Mouse (Mus musculus) heart, adult 2 months (tissue): ENCODE results near the gene Arhgef10l.
A peak's percentile ranks its signal among the peaks of the same experiment; 100 is the strongest.

ENCODE experiments used
- CTCF ChIP-seq: fragments of 200-600 bp; IDR thresholded peaks from 2 replicates; pipeline ENCODE4 v1.8.1; 2022; ENCODE audit warnings: antibody characterized with exemption, mild to moderate bottlenecking, moderate library complexity
- EP300 ChIP-seq: fragments of 200-500 bp; IDR thresholded peaks from 2 replicates; pipeline ENCODE4 v1.6.1; 2011; ENCODE audit warnings: low read depth, low read length, control low read depth; ENCODE audit not compliant: insufficient read depth
- POLR2A ChIP-seq: fragments of 200-500 bp; IDR thresholded peaks from 2 replicates; pipeline ENCODE4 v1.6.1; 2011; ENCODE audit warnings: mild to moderate bottlenecking, low read depth, low read length, control low read depth; ENCODE audit not compliant: insufficient read depth

DNA sequence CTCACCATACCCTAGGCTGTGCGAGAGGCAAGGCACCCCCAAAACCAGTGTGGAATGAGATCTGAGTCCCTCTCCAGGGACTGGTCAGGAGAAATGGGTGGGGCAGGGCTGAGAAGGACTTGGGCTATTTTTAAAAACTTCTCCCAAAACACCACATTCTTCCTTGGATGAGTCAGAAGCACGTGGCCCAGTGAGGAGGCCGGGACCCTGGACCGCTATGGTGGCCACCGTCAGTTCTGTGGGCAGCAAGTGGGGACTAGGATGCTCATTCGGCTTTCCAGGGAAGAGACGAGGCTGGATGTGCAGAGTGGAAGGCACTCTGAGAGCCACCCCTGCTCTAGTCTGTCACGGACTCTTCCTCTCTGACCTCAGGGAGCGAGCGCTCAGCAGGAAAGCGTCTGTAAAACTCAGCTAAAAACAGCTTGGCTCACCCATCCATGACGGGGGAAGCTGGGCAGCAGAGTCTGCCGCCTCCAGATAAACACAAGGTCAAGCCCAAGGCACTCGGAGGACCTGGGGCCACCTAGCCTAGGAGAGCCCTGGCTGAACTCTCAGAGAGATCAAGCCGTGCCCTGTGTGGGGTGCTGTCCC, 35.1 kb downstream of the Arhgef10l start:
- 0 out of 2 replicates have a peak, but pooled peaks have one; percentile 33 for TF ChIP-seq EP300
- TF ChIP-seq CTCF: no peak
- peak; percentile 62; the same call in 1 of the 2 replicates for TF ChIP-seq POLR2A
